Mouse (Mus musculus) gastrocnemius, postnatal 10 days (tissue): ENCODE results near the gene Fads6. TPM values are rescaled to one million over a fixed set of nuclear protein-coding genes. Genes with fewer than 3 reads are reported as not detected.

Source experiments
- DNase-seq: peaks from one replicate; pipeline ENCODE4 v3.0.0; 2021; ENCODE audit warnings: mixed read lengths
- total RNA-seq, 2 experiments: library from RNA; stranded (reverse); gene quantifications; 2 replicates each; pipeline ENCODE4 v1.2.3; 2021

The Fads6 gene
- total RNA-seq, 2 experiments from 2014 or later = 0.86 to 1.1 TPM

GRCm38 (mm10) chr11:115300745-115301144, 3.3 kb upstream of the Fads6 start:
- DNase-seq = no peak

- no peak for DNase-seq
Measured at GRCm38 (mm10) chr11:115298160-115298559, 697 bp upstream of the Fads6 start.

- no peak for DNase-seq
Measured at GRCm38 (mm10) chr11:115296471-115297210, 822 bp downstream of the Fads6 start.

- DNase-seq = no peak
Measured at GRCm38 (mm10) chr11:115295939-115296338, 1.5 kb downstream of the Fads6 start.

GRCm38 (mm10) chr11:115292631-115293375, 4.7 kb downstream of the Fads6 start:
- DNase-seq = no peak

GRCm38 (mm10) chr11:115291503-115291902, 6.0 kb downstream of the Fads6 start:
- no peak for DNase-seq

GRCm38 (mm10) chr11:115290919-115291318, 6.5 kb downstream of the Fads6 start:
- DNase-seq = peak; percentile 54

- no peak for DNase-seq
Measured at GRCm38 (mm10) chr11:115290314-115290713, 7.1 kb downstream of the Fads6 start.

GRCm38 (mm10) chr11:115289885-115290284, 7.6 kb downstream of the Fads6 start:
- no peak for DNase-seq

- no peak for DNase-seq
Measured at GRCm38 (mm10) chr11:115288305-115288704, 9.2 kb downstream of the Fads6 start.

GRCm38 (mm10) chr11:115287386-115287785, 10.1 kb downstream of the Fads6 start:
- DNase-seq = no peak

- no peak for DNase-seq
Measured at GRCm38 (mm10) chr11:115286201-115286993, 11.1 kb downstream of the Fads6 start.

GRCm38 (mm10) chr11:115285282-115285681, 12.2 kb downstream of the Fads6 start:
- no peak for DNase-seq

GRCm38 (mm10) chr11:115283891-115284620, 13.4 kb downstream of the Fads6 start:
- DNase-seq = no peak

- no peak for DNase-seq
Measured at GRCm38 (mm10) chr11:115283486-115283765, 14.0 kb downstream of the Fads6 start.

- no peak for DNase-seq
Measured at GRCm38 (mm10) chr11:115282723-115283485, 14.6 kb downstream of the Fads6 start.

GRCm38 (mm10) chr11:115282295-115282694, 15.2 kb downstream of the Fads6 start:
- no peak for DNase-seq

GRCm38 (mm10) chr11:115279726-115280125, 17.7 kb downstream of the Fads6 start:
- no peak for DNase-seq

- DNase-seq = no peak
Measured at GRCm38 (mm10) chr11:115278176-115278575, 19.3 kb downstream of the Fads6 start.

GRCm38 (mm10) chr11:115277604-115277975, 19.9 kb downstream of the Fads6 start:
- DNase-seq = no peak

GRCm38 (mm10) chr11:115276780-115277603, 20.5 kb downstream of the Fads6 start, which contains the start of gene Fdxr:
Gene Fdxr (minus strand): TSS chr11:115277050.
- DNase-seq = peak; percentile 97
